Comparison of ENCODE assay signal across 27 mouse cellular contexts in genomic region chr6:91742466-91742865, GRCm38 (mm10). TPM values are rescaled to one million over a fixed set of nuclear protein-coding genes. Genes with fewer than 3 reads are reported as not detected.
DNase-seq lines count a peak whose midpoint lies in the region; ATAC-seq lines count a peak whose summit lies in the region.
"Had no signal": no experiment of that assay in that cellular context is flagged by ENCODE, and none has a peak within 500 bp of the region (broad histone marks: within the 10 kb centered on the region; RNA-seq: fewer than 3 reads in every experiment).

No protein-coding gene starts in this region.

- no peak overlapping the region for H3K27ac ChIP-seq in hindbrain, embryonic 13.5 days
- H3K27ac ChIP-seq in hindbrain, embryonic 11.5 days (ENCODE audit: low read depth, low read length), result no peak overlapping the region
- no peak overlapping the region for H3K27ac ChIP-seq in midbrain, embryonic 16.5 days (ENCODE audit: low read length)
- H3K27ac ChIP-seq: embryonic facial prominence, embryonic 10.5 days; embryonic facial prominence, embryonic 13.5 days; forebrain, embryonic 12.5 days; forebrain, embryonic 15.5 days; heart, adult 2 months; heart, embryonic 10.5 days; heart, embryonic 13.5 days; hindbrain, embryonic 12.5 days had no signal

- H3K4me2 ChIP-seq in hindbrain, embryonic 13.5 days, result no peak overlapping the region
- H3K4me2 ChIP-seq in hindbrain, embryonic 11.5 days (replicated peaks; ENCODE audit: low read depth, low read length), result no peak overlapping the region
- no peak overlapping the region for H3K4me2 ChIP-seq in midbrain, embryonic 16.5 days (ENCODE audit: low read length)
- H3K4me2 ChIP-seq: embryonic facial prominence, embryonic 13.5 days; forebrain, embryonic 12.5 days; forebrain, embryonic 15.5 days; heart, embryonic 13.5 days; hindbrain, embryonic 12.5 days had no signal

- H3K4me1 ChIP-seq in hindbrain, embryonic 13.5 days (replicated peaks), result peaks cover 7% of the 10 kb centered on the region
- H3K4me1 ChIP-seq in hindbrain, embryonic 11.5 days (replicated peaks; ENCODE audit: control insufficient read depth, insufficient read depth, low read length), result peaks cover 2% of the 10 kb centered on the region; the same call in 1 of the 2 replicates
- no peaks in the 10 kb centered on the region for H3K4me1 ChIP-seq in midbrain, embryonic 16.5 days (ENCODE audit: control insufficient read depth, insufficient read depth, low read length)
- H3K4me1 ChIP-seq: forebrain, embryonic 15.5 days had no signal

- no peak overlapping the region for H3K4me3 ChIP-seq in hindbrain, embryonic 13.5 days
- no peak overlapping the region for H3K4me3 ChIP-seq in hindbrain, embryonic 11.5 days (ENCODE audit: low read depth, low read length)
- no peak overlapping the region for H3K4me3 ChIP-seq in midbrain, embryonic 16.5 days (ENCODE audit: low read depth, low read length)
- H3K4me3 ChIP-seq: embryonic facial prominence, embryonic 10.5 days; embryonic facial prominence, embryonic 13.5 days; erythroblast, embryonic 14.5 days; forebrain, embryonic 12.5 days; forebrain, embryonic 15.5 days; heart, adult 2 months; heart, embryonic 10.5 days; heart, embryonic 13.5 days; hindbrain, embryonic 12.5 days had no signal

- H3K9me3 ChIP-seq in hindbrain, embryonic 13.5 days, result no peaks in the 10 kb centered on the region
- H3K9me3 ChIP-seq in hindbrain, embryonic 11.5 days (ENCODE audit: control insufficient read depth, low read length), result no peaks in the 10 kb centered on the region
- H3K9me3 ChIP-seq in midbrain, embryonic 16.5 days (replicated peaks; ENCODE audit: control insufficient read depth, low read length, poor library complexity, severe bottlenecking), result no peaks in the 10 kb centered on the region
- H3K9me3 ChIP-seq: embryonic facial prominence, embryonic 10.5 days; embryonic facial prominence, embryonic 13.5 days; forebrain, embryonic 12.5 days; forebrain, embryonic 15.5 days; heart, embryonic 10.5 days; heart, embryonic 13.5 days; hindbrain, embryonic 12.5 days had no signal

- H3K27me3 ChIP-seq in hindbrain, embryonic 13.5 days, result no peaks in the 10 kb centered on the region
- H3K27me3 ChIP-seq in hindbrain, embryonic 11.5 days (ENCODE audit: control insufficient read depth, insufficient read depth, low read length), result no peaks in the 10 kb centered on the region
- H3K27me3 ChIP-seq in midbrain, embryonic 16.5 days (ENCODE audit: control insufficient read depth, insufficient read depth, low read depth, low read length), result no peaks in the 10 kb centered on the region
- H3K27me3 ChIP-seq: embryonic facial prominence, embryonic 13.5 days; forebrain, embryonic 12.5 days; forebrain, embryonic 15.5 days; heart, embryonic 13.5 days; hindbrain, embryonic 12.5 days had no signal

- no peak for ATAC-seq in hindbrain, embryonic 13.5 days (ENCODE audit: low FRiP score)
- ATAC-seq in hindbrain, embryonic 11.5 days (ENCODE audit: low FRiP score), result no peak
- no peak for ATAC-seq in midbrain, embryonic 16.5 days
- ATAC-seq: CD4-positive, CD25-positive, alpha-beta regulatory T cell, adult 4 months; forebrain, embryonic 15.5 days; hindbrain, embryonic 16.5 days had no signal

- H3K36me3 ChIP-seq in hindbrain, embryonic 13.5 days, result peaks cover 88% of the 10 kb centered on the region
- peaks cover 8% of the 10 kb centered on the region; the same call in 1 of the 2 replicates for H3K36me3 ChIP-seq in hindbrain, embryonic 11.5 days (ENCODE audit: control insufficient read depth, insufficient read depth, low read length)
- peaks cover 27% of the 10 kb centered on the region for H3K36me3 ChIP-seq in midbrain, embryonic 16.5 days (ENCODE audit: control insufficient read depth, insufficient read depth, low read length)

- DNase-seq in hindbrain, embryonic 11.5 days (ENCODE audit: low spot score), result no peak
- peak; percentile 34 for DNase-seq in testis, postnatal 14 days (ENCODE audit: low spot score)
- DNase-seq in testis, postnatal 10 days (ENCODE audit: low spot score), result no peak
- peak; percentile 67 for DNase-seq in skeletal muscle tissue, adult 2 months (ENCODE audit: low read depth, low spot score)
- DNase-seq: adrenal gland, adult 8-10 months; adrenal gland, postnatal 25 days; cerebellum, adult 11-12 months; cerebellum, adult 8-10 months; cerebellum, postnatal 10 days; cerebellum, postnatal 36 days; embryo, embryonic 11 days; gastrocnemius, postnatal 36 days; heart, adult 2 months; heart, postnatal 14 days; heart, postnatal 4 days had no signal

- WGBS in hindbrain, embryonic 13.5 days, result 66% methylated on average over 3 of the region's 3 CpGs
- WGBS in hindbrain, embryonic 11.5 days, result 63% methylated on average over 3 of the region's 3 CpGs
- 82% methylated on average over 3 of the region's 3 CpGs for WGBS in midbrain, embryonic 16.5 days

- peak overlapping the region; percentile 39; the same call in 1 of the 2 replicates for H3K9ac ChIP-seq in hindbrain, embryonic 13.5 days
- no peak overlapping the region for H3K9ac ChIP-seq in hindbrain, embryonic 11.5 days (ENCODE audit: low read depth, low read length)
- no peak overlapping the region for H3K9ac ChIP-seq in midbrain, embryonic 16.5 days (ENCODE audit: low read depth, low read length)
- H3K9ac ChIP-seq: embryonic facial prominence, embryonic 13.5 days; forebrain, embryonic 12.5 days; forebrain, embryonic 15.5 days; heart, embryonic 13.5 days; hindbrain, embryonic 12.5 days had no signal

RNA-seq across cellular contexts. Expression of gene Slc6a6, which starts 58.6 kb away (rescaled TPM):
- polyA plus RNA-seq in hindbrain, embryonic 13.5 days (2015; fragmentation: Nextera tagmentation; extraction: Ambion mirVana), result 91.0 and 98.3 TPM in 2 replicates
- polyA plus RNA-seq in hindbrain, embryonic 11.5 days (2014; fragmentation: Nextera tagmentation; extraction: Ambion mirVana), result 46.6 and 64.0 TPM in 2 replicates
- polyA plus RNA-seq in midbrain, embryonic 16.5 days (2015; fragmentation: Nextera tagmentation; extraction: Ambion mirVana), result 117 and 125 TPM in 2 replicates

Comparison
In these comparisons a context has a peak if more than half of its experiments do, and no peak if none do; other contexts are left out.
1. DNase-seq: peak in testis, postnatal 14 days (single experiment) and skeletal muscle tissue, adult 2 months (single experiment); none in hindbrain, embryonic 11.5 days (single experiment) and testis, postnatal 10 days (single experiment).